In the genomic region with DNA sequence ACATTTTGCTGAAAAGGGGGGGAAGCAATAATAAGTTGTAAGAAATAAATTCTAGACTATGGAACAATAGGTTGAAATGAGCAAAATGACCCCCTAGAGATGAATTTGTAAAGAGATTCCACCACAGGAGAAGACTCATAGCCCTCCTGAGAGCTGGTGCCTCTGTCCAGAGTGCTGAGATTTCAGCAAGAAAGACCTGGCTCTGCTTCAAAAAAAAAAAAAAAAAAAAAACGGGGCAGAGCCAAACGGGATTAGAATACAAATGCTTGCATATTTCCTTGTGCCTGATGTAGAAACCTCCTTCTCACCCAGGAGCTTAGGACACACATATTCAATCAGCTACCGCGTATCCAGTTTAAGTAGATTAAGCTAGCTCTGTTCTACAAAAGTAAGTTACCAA, we compare ENCODE assay signal across 20 mouse cellular contexts. TPM values are rescaled to one million over a fixed set of nuclear protein-coding genes. Genes with fewer than 3 reads are reported as not detected.
A peak's percentile ranks its signal among the peaks of the same experiment; 100 is the strongest.
DNase-seq lines count a peak whose midpoint lies in the region; ATAC-seq and TF ChIP-seq lines count a peak whose summit lies in the region.
"Had no signal": no experiment of that assay in that cellular context is flagged by ENCODE, and none has a peak within 500 bp of the region (broad histone marks: within the 10 kb centered on the region; RNA-seq: fewer than 3 reads in every experiment).

No protein-coding gene starts in this region.

- no peaks in the 10 kb centered on the region for H3K9me3 ChIP-seq in kidney, postnatal 0 days (replicated peaks; ENCODE audit: low read length)
- H3K9me3 ChIP-seq in ES-E14 (ENCODE audit: control insufficient read depth, insufficient read depth, low read depth, low read length): no peaks in the 10 kb centered on the region
- H3K9me3 ChIP-seq: heart, embryonic 13.5 days; limb, embryonic 13.5 days; liver, embryonic 15.5 days; midbrain, embryonic 10.5 days had no signal

- H3K4me1 ChIP-seq in kidney, postnatal 0 days (replicated peaks; ENCODE audit: insufficient read depth, low read length): no peaks in the 10 kb centered on the region
- 0 out of 4 replicates have a peak, but pooled peaks cover 0 to 3% of the 10 kb centered on the region in 2 experiments for H3K4me1 ChIP-seq in ES-E14 (ENCODE audit: control insufficient read depth in 2 of 2, insufficient read depth in 2 of 2, low read length in 2 of 2, poor library complexity in 1 of 2)
- H3K4me1 ChIP-seq: liver, embryonic 15.5 days had no signal

- H3K9ac ChIP-seq in kidney, postnatal 0 days (ENCODE audit: low read depth, low read length): no peak overlapping the region
- no peak overlapping the region for H3K9ac ChIP-seq in ES-E14 (ENCODE audit: insufficient read depth, low read depth, low read length, poor library complexity, severe bottlenecking)
- H3K9ac ChIP-seq: heart, embryonic 13.5 days; limb, embryonic 13.5 days; liver, embryonic 15.5 days had no signal

- H3K27me3 ChIP-seq in kidney, postnatal 0 days (ENCODE audit: insufficient read depth, low read length): no peaks in the 10 kb centered on the region

- no peak overlapping the region for H3K4me2 ChIP-seq in kidney, postnatal 0 days (ENCODE audit: low read length)
- H3K4me2 ChIP-seq: heart, embryonic 13.5 days; limb, embryonic 13.5 days; liver, embryonic 15.5 days had no signal

- H3K4me3 ChIP-seq in kidney, postnatal 0 days (replicated peaks; ENCODE audit: low read depth, low read length): no peak overlapping the region
- H3K4me3 ChIP-seq in ES-E14 (ENCODE audit: insufficient read depth in 1 of 2, low read depth in 1 of 2, low read length in 2 of 2, poor library complexity in 1 of 2, severe bottlenecking in 1 of 2): no peak overlapping the region
- H3K4me3 ChIP-seq: gastrocnemius, adult 2 months; heart, embryonic 13.5 days; limb, embryonic 13.5 days; liver, embryonic 15.5 days; midbrain, embryonic 10.5 days had no signal

- no peak for ATAC-seq in kidney, postnatal 0 days (replicated peaks; ENCODE audit: low FRiP score, low read depth)
- ATAC-seq: inflammation-experienced regulatory T-cells, adult 6 months had no signal

- no peaks in the 10 kb centered on the region for H3K36me3 ChIP-seq in kidney, postnatal 0 days (ENCODE audit: insufficient read depth, low read length)
- no peaks in the 10 kb centered on the region for H3K36me3 ChIP-seq in ES-E14 (ENCODE audit: control insufficient read depth, insufficient read depth, low read length, poor library complexity, severe bottlenecking)
- H3K36me3 ChIP-seq: heart, embryonic 13.5 days; limb, embryonic 13.5 days; liver, embryonic 15.5 days; midbrain, embryonic 10.5 days had no signal

- WGBS in kidney, postnatal 0 days: 23% methylated on average over 4 of the region's 4 CpGs

- TF ChIP-seq CTCF in kidney, postnatal 0 days (IDR thresholded peaks at IDR 0.05; ENCODE audit: low read depth): no peak

- in situ Hi-C loops in ES-E14 (cut with MboI; ENCODE audit: low sequenced_read_pairs in 2 of 2, unreplicated experiment in 2 of 2): no loop called here

- H3K27ac ChIP-seq in kidney, postnatal 0 days: no peak overlapping the region
- no peak overlapping the region for H3K27ac ChIP-seq in ES-E14 (ENCODE audit: insufficient read depth, low read depth, low read length, poor library complexity, severe bottlenecking)
- H3K27ac ChIP-seq: gastrocnemius, adult 2 months; heart, embryonic 13.5 days; limb, embryonic 13.5 days; liver, embryonic 15.5 days; midbrain, embryonic 10.5 days had no signal

- DNase-seq in adrenal gland, postnatal 14 days: peak; percentile 7
- DNase-seq in adrenal gland, adult 2 months: no peak
- peak; percentile 7 for DNase-seq in kidney, postnatal 0 days (ENCODE audit: low spot score)
- DNase-seq in kidney, adult 11 months: no peak
- no peak for DNase-seq in ES-E14 (ENCODE audit: low read depth, low spot score)
- DNase-seq in embryo, embryonic 11.5 days (ENCODE audit: low read depth, low spot score): peak; percentile 20
- DNase-seq in adipocyte (ENCODE audit: low spot score): no peak
- DNase-seq in heart, adult 8-10 months (ENCODE audit: low spot score): no peak
- DNase-seq: cerebellum, adult 11-12 months; cerebellum, postnatal 36 days; gastrocnemius, adult 2 months; heart, postnatal 4 days; right cerebral cortex, postnatal 4 days; thymus, postnatal 14 days had no signal

TF ChIP-seq in ES-E14, 5 proteins besides CTCF, POLR2A, EP300 and RAD21:
- TF ChIP-seq ZC3H11A (IDR thresholded peaks at IDR 0.05; ENCODE audit: borderline replicate concordance, low read depth, low read length) (no peak), ZNF384 (IDR thresholded peaks at IDR 0.05; ENCODE audit: low read depth, low read length) (peak; percentile 95)

RNA-seq across cellular contexts. Expression of a gene that starts 2.9 kb away (rescaled TPM):
- 20.8 and 22.1 TPM in 2 replicates for total RNA-seq in adrenal gland, postnatal 14 days (2021)
- 10 to 100 TPM; 15.1 to 23.0 TPM for total RNA-seq in adrenal gland, adult 2 months (2021)
- 12.0 and 12.2 TPM in 2 replicates for polyA plus RNA-seq in adrenal gland, adult 2 months (2012; rRNA removed)
- 0.75 and 0.88 TPM in 2 replicates for polyA plus RNA-seq in kidney, postnatal 0 days (2015; fragmentation: Nextera tagmentation; extraction: Ambion mirVana)
- total RNA-seq in ES-E14 (2012; rRNA removed): 12.2 and 21.2 TPM in 2 replicates
- under 1 TPM in 2 of 4 experiments, not detected in 2; 0.14 to 0.16 TPM for total RNA-seq in heart, adult 8-10 months (2022)
- total RNA-seq: granulocyte monocyte progenitor cell, adult 5-6 weeks had no signal
- polyA plus RNA-seq: inflammation-experienced regulatory T-cells, adult 6 months; liver, embryonic 15.5 days had no signal

Comparison
In these comparisons a context has a peak if more than half of its experiments do, and no peak if none do; other contexts are left out.
1. DNase-seq: peak in adrenal gland, postnatal 14 days (single experiment), kidney, postnatal 0 days (single experiment) and embryo, embryonic 11.5 days (single experiment); none in adrenal gland, adult 2 months (single experiment), kidney, adult 11 months (single experiment), ES-E14 (single experiment), adipocyte (single experiment) and heart, adult 8-10 months (single experiment).
2. RNA of a gene that starts 2.9 kb away (total RNA-seq): 15.1 to 23.0 TPM in adrenal gland, adult 2 months, 20.8 to 22.1 TPM in adrenal gland, postnatal 14 days and 12.2 to 21.2 TPM in ES-E14; 0.14 to 0.16 TPM in heart, adult 8-10 months; every median in the first group is over 10 times any median in the second.